Mouse (Mus musculus) telencephalon, adult 2 months (tissue): ENCODE measurements around the gene Rbm18.

Experiments used
- DNase-seq: peaks from one replicate; pipeline ENCODE4 v3.0.0-alpha.2; 2011; ENCODE audit warnings: low read depth, low spot score

Gene Rbm18

DNA sequence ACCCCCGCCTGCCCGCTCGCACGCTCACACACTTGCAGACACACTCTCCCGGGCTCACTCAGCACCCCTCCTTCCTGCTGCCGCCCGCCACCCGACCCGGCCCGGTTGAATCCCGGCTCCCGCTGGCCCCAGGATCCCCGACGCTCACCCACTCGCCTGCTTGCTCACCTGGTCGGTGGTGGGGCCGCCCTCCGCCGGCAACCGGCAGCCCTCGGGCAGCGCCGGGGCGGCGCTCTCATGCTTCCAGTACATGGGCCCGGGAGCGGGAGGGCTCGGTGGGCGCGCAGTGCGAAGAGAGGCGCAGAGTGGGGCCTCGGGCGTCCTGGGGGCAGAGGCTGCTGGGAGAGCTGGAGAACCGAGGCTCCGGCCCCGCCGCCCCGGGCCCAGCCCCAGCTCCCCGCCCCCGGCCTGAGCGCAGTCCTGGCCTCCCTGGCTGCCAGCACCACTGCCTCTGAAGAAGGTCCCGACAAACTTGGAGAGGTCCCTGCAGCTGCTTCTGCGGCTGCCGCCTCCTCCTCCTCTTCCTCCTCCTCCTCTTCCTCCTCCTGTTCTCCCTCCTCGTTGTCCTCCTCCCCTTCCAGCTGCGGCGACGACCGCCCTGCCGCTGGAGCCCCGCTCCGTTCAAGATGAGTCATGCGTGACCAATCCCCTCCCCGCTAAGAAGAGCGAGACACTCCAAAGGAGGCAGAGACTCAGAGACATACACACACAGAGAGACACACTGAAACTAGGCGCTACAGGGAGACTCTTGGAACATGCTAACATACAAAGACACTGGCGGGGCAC lies 31.4 kb downstream of the Rbm18 start, which contains the start of gene Lhx6:
TSS of gene Lhx6 (minus strand) at position 453 of the 786 bp plus-strand sequence.
- no peak for DNase-seq

DNA sequence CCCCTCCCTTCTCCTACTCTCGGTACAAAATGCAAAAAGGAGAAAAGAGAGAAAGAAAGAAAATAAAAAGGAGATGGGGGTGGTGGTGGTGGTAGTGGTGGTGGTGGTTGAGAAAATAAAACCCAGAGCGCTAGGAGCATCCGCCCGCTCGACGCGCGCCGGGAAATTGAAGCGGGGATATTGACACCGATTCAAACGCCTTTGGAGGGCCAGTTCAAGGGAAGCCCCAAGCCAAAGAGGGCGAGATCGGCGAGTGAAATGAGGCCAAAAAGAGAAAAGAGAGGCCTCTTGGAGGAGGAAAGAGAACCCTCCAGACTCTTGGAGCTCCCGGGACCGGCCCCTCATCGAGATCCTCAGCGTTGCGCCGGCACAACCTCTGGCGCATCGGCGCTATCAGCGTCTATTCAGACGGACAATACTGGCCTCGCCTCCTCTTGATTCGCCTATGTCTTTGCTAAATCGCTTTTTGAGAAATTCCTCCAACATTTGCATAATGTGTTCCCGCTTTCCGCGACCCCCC lies 32.1 kb downstream of the Rbm18 start:
- no peak for DNase-seq

GRCm38 (mm10) chr2:36103555-36104367 lies 32.8 kb downstream of the Rbm18 start:
- no peak for DNase-seq

DNA sequence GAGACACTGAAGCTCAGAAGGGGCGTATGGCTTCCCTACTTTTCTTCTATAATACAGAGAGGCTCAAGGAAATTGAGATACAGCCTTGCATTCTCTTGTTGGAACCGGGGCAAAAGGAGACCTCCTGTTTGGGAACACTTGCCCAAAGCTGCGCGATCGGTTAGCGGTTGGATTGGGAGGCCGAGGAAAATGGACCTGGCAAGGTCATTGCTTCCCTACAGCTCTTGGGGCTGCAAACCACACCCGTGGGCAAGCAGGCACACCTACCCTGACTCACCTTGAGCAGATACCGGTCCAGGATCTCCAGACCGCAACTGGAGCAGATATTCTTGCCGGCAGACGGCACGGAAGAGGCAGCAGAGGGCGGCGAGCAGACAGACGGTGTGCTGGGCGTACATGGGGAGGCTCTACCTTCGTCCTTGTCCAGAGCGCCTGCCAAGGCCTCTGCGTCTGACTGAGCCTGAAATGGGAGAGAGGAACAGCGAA lies 33.5 kb downstream of the Rbm18 start:
- DNase-seq: no peak

DNA sequence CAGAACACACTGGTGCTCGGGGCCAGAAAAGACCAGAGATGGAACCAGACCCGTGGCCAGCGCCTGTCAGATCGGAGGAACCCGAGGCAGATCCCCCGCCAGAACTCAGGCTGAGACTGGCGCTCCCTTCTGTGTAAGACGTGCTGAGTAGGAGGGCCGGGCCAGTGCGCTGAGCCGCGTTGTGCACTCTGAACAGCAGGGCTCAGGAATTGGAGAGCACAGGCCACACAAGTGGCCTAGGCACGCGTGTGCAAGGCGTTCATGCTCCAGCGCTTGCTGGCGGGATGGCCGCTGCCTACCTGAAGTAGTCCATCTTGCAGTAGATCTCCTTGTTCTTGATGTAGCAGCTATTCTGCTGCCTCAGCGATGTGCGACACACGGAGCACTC lies 34.0 kb downstream of the Rbm18 start:
- no peak for DNase-seq

- no peak for DNase-seq
Observed at GRCm38 (mm10) chr2:36101866-36102558, 34.6 kb downstream of the Rbm18 start.

GRCm38 (mm10) chr2:36099739-36100138 lies 36.8 kb downstream of the Rbm18 start:
- no peak for DNase-seq

DNA sequence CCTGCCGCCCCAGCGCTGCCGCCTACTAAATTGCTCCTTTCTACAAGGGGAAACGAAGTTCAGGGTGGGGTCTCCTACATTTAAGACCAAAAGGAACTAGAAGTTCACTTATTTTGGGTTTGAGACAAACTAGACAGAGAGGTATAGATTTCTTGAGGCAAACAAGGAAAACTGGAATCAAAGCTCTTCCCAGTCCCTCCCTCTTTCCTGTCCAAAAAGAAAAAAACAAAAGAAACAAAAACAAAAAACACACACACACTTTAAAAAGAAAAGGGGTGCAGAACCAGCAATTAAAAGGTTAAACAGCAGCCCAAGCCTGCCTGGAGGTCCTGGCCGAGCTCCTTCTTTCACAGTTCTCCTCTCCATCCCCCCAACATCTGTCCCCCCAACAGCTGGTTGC lies 38.6 kb downstream of the Rbm18 start:
- DNase-seq: no peak

DNA sequence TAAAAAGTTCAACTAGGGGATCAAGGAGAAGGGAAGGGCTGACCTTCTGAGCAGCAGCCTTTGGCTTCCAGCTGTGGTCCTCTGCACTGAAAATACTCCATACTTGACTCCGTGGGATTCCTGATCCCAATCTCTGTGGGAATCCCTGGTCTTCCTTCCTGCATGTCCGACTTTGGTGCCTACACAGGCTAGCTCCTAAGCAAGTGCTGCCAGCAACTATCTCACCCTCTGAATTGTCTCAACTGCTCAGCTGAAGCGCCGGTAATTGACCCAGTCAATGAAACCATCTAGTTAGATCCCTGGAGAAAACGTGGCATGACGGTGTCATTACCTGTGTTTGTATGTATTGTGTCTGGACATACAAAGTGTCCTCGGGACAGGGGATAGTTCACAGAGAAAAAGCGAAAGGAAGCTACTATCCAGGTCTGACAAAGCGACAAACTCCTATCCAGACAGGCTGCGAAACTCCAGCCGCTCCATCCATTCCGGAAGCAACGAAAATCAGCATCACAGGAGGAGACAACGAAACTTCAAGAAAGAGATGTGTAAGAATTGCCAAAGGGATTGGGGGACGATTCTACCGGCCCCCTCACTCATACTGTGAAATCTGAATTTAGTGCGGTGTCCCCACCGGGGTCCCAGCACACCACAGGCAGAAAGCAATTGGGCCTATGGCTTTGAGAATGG lies 39.3 kb downstream of the Rbm18 start:
- no peak for DNase-seq

DNA sequence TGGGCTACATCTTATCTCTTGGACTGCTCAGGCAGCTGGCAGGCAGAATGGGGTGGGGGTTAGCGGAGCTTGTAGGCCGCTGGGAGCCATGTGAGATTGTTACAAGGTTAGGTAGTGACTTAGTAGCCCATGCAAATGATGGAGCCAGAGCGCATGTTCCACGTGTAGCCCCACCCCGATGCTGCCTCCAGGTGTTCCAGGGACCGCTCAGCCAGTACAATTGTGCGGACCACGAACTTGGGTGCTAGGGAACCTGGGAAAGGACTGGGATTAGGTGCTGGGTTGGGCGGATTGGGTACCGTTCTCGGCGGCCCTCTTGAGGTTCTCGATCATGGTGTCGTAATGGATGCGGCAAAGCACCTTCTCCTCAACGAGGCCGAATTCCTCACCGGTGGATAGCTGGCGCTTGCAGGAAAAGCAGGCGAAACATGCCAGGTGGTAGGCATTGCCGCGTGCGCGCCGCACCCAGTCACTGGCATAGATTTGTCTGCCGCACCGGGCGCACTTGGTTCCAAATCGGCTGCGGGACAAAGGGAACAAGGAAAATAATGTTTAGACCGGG lies 42.6 kb downstream of the Rbm18 start:
- DNase-seq: no peak

DNA sequence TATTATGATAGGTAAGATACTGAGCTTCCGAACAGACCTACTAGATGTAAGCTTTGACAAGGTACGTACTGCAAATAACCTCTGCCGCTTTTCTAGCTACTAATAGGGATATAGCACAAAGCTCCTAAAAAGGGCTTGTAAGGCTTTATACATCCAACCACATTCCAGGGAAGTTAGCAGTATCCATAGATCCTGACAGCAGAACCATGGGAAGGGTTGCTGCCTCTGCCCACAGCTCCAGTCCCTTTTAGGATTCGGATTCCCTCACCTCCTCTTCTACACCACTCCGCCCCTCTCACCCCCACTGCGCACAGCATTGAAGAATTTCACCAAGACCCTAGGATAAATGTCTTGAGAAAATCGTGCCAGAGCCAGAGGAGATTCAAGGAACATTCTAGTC lies 43.3 kb downstream of the Rbm18 start:
- no peak for DNase-seq

- DNase-seq: no peak
Observed at GRCm38 (mm10) chr2:36092748-36093147, 43.8 kb downstream of the Rbm18 start.

GRCm38 (mm10) chr2:36090853-36091741 lies 45.5 kb downstream of the Rbm18 start:
- no peak for DNase-seq

DNA sequence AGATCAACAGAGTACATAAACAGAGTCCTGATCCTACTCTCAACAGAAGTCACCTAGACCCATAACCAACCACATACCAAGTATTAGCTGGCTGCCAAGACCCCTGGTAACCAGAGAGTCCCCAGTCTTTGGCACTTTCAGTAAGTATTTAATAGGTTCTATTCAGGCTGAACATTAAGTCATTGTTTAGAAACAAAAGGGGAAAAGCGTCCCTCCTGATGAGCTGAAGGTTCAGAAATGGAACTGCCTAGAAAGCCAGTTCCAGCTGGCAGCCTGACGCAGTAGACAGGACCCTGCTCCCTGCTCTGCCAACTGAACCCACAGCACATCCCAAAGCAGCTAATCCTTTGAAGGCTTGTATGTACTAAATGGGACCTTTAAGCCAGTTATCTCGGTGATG lies 47.4 kb downstream of the Rbm18 start:
- DNase-seq: no peak

DNA sequence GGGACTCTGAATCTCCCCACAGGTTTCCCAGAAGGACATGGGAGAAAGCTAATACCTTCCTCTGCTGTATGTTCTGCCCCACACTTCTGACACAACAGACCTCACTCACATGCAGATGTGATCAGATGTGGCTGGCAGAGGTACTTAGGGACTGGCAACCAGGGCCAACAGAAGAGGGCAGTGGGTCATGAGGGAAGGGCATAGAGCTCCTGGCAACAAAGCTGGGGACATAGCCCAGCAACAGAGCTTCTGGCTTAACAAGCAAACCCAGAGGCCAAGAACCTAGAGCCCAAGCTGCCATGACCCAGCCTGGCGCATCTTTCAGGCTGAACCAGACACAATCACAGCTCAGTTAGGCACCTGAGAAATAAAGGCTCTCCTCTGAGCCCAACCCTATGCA lies 51.5 kb downstream of the Rbm18 start:
- DNase-seq: no peak

GRCm38 (mm10) chr2:36082802-36083580 lies 53.6 kb downstream of the Rbm18 start:
- DNase-seq: no peak

- DNase-seq: no peak
Observed at GRCm38 (mm10) chr2:36081446-36081845, 55.1 kb downstream of the Rbm18 start.

DNA sequence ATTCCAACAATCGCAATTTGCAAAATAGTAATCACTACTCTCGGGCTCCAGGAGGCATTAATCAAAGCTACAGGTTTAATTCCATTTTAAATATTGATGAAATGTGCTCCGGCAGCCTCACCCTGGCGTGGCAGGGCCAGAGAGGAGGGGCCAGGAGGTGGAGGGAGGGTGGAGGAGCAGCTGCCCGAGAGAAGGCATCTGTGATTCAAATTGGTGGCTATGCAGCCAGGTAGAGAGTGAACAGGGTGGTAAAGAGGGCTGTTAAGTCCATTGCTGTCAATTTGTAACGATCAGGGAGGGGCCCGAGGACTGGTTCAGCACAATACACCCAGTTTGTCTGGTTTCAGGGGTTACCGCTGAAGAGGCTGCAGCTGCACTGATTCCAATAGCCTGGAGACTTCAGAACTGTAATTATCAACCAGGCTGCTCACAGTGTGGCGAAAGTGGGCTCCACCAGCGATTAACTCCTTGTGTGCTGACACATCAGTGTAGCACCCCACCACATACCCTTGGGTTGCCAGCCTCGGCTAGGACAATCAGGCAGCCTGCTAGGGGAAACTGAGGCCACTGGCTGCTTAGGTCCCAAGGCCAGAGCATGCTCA lies 59.3 kb downstream of the Rbm18 start:
- DNase-seq: no peak

- no peak for DNase-seq
Observed at GRCm38 (mm10) chr2:36075210-36075609, 61.4 kb downstream of the Rbm18 start.
